Mouse (Mus musculus) frontal cortex, postnatal 36 days (tissue): Measurements from ENCODE around the gene Jhy.

Experiments
- DNase-seq, 2 experiments: peaks; one replicate each; pipeline ENCODE4 v3.0.0; 2022; ENCODE audit warnings: low spot score in 2 of 2

Jhy gene

DNA sequence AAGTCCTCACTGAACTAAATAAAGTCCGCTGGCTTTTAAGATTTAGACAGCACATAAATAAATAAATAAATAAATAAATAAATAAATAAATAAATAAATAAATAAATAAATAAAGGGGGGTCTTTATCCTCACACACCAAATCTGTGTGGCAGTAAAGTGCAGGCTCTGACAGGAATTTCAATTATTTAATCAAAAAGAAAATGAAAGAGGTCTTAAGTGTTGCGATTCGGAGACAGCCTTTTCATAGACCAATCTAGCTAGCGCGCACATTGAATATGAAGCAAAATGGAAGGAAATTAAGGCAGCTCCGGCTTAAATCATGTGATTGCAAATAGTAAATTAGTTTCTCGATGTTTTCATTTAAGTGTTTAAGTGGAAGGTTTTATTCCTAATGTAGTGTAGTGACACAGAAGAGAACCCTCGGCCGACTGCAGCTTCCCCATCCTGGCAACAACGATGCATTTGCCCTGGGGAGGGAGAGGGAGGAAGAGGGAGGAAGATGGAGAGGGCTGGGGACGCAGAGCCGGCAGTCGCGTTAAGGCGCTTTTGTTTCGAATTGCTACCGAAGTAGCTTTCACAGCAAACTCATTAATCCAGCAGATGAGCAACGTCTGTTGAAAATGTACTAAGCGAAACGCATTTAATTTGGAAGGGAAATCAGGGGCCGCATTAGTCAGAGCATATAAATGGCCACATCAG, 105.3 kb downstream of the Jhy start:
- DNase-seq, result peak in 1 of 2 experiments; percentile 36

DNA sequence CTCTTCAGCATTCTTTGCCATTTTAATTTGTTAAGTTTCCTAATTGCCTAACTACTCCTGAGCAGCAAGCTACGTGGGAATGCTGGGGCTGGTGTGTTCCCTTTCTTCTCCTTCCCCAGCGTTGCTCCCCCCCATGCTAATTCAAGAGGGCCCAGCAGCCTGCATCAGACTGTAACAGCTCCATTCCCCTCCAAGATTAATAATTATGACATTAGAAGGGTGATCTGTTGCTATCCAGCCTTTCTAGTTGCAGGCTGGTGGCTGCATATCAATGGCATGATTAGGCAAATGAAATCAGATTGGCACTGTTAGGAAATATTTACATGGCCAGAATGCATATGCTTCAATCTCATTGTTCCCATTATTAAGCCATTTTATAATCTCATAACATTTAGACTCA, 112.4 kb downstream of the Jhy start:
- DNase-seq, result no peak
